Mouse (Mus musculus) brown adipose tissue, adult 24 weeks (tissue): ENCODE measurements around the gene Clint1. TPM values are rescaled to one million over a fixed set of nuclear protein-coding genes. Genes with fewer than 3 reads are reported as not detected.

Source experiments
- H3K27ac ChIP-seq: fragments of 200-500 bp; replicated peaks from 2 replicates; pipeline ENCODE4 v1.5.1; 2012; ENCODE audit warnings: low read depth, mild to moderate bottlenecking, low read length
- H3K4me1 ChIP-seq: fragments of 200-500 bp; 2 replicates; pipeline ENCODE4 v1.6.1; 2012; ENCODE audit warnings: low read length, mixed read lengths; ENCODE audit not compliant: control insufficient read depth, insufficient read depth, insufficient read length
- H3K4me3 ChIP-seq: fragments of 200-500 bp; 2 replicates; pipeline ENCODE4 v1.5.1; 2012; ENCODE audit warnings: low read depth, mild to moderate bottlenecking, low read length, moderate library complexity; ENCODE audit not compliant: insufficient read depth
- polyA plus RNA-seq: library from polyadenylated mRNA; stranded (reverse); fragments of >200 nt; gene quantifications from 2 replicates; pipeline ENCODE4 v1.2.4, GENCODE M21; 2012; ENCODE audit not compliant: missing spikeins, insufficient read depth, insufficient read length

The Clint1 gene
- polyA plus RNA-seq, 1 experiment: 24.7 TPM

DNA sequence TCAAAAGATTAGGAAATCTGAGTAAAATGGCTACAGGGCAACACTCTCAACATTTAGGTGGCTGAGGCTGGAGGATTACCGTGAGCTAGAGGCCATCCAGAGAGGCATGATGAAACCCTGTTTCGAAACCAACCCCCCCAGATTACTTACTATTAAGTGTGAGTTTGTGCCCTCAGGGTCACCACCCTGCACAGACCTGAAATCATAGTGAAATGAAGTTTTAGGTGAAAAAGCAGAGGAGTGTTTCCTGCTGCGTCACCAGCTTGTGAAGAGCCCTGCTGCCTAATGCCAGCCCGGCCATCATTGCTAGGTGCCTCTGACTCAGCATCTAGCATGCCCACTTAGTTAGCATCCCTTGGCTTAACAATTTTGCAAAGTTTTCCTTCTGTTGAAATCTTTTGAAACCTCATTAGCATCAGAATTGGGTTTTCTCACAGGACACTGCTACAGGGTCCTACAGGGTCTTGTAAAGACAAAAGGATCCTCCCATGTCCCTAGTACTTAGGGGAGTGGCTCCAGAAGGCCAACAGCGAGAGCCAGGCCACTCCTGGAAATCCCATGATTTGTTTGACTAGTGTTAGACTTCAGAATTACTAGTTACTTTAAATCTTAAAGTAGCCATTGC, 33.9 kb downstream of the Clint1 start:
- H3K4me1 ChIP-seq: peaks cover 7% of the 10 kb centered on the region; the same call in 1 of the 2 replicates
- H3K27ac ChIP-seq: no peak overlapping the region
- no peak overlapping the region for H3K4me3 ChIP-seq

GRCm38 (mm10) chr11:45886596-45886995, 34.7 kb downstream of the Clint1 start:
- H3K27ac ChIP-seq: no peak overlapping the region
- H3K4me1 ChIP-seq: peaks cover 7% of the 10 kb centered on the region; the same call in 1 of the 2 replicates

DNA sequence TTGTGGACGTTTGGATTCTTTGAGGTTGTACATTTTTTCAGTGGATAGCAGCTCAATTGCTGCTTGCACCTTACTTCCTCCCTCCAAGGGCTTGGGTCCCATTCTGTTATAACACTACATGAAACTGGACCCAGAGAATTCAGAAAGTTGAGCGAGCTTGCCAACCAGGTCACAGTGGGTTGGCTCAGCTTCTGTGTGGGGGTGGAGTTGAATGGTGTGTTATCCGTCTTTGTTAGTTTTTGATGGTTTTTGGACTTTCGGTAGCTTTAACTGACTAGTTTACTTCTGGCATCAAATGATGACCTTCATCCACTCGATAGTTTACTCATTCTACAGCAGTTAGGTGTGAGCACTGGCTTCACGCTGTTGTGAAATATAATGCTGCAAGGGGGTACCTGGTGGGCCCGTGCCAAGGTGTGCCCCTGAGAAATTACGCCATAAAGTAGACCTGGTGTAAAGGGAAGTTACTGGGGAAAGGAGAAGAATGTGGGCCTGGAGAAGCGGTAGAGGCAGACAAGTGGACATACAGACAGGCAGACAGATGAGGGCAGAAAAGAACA, 36.7 kb downstream of the Clint1 start:
- Histone ChIP-seq H3K27ac (no peak overlapping the region), H3K4me3 (no peak overlapping the region), H3K4me1 (0 out of 2 replicates have a peak, but pooled peaks cover 2% of the 10 kb centered on the region)

More at GRCm38 (mm10) chr11:45886596-45886995, 34.7 kb downstream of the Clint1 start:
- H3K4me3 ChIP-seq: no peak overlapping the region

DNA sequence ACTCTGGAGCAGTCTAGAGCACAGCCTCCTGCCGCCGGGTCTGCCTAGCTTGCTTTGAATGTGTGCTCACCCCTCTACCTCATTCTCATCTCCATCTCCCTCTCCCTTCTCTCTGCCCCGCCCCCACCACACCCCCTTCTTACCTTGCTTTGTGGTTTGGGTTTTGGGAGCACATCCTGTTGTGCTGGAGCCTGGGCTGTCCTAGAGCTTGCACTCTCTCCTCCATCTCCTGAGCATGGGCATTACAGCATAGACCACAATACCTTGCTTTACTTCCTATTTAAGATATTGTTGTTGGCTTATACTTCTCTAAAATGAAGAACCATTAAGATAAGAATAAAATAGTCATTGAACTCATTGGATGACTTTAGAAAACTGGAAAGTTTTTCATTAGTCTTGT, 38.1 kb downstream of the Clint1 start:
- Histone ChIP-seq H3K4me3 (no peak overlapping the region), H3K4me1 (0 out of 2 replicates have a peak, but pooled peaks cover 2% of the 10 kb centered on the region), H3K27ac (no peak overlapping the region)

DNA sequence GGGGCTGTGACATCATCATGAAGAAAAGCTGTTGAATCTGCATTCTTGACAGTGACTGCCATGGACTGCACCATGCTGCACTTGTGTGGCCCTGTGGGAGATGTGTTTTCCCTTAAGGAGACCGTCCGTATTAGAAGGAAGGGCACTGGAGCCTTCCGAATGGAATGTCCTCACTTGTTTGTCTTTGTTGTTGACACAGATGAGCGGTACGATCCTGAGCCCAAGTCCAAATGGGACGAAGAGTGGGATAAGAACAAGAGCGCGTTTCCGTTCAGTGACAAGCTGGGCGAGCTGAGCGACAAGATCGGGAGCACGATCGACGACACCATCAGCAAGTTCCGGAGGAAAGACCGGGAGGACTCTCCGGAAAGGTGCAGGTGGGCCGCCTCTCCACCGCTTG, 38.6 kb downstream of the Clint1 start:
- Histone ChIP-seq H3K4me1 (0 out of 2 replicates have a peak, but pooled peaks cover 2% of the 10 kb centered on the region), H3K27ac (no peak overlapping the region), H3K4me3 (no peak overlapping the region)

GRCm38 (mm10) chr11:45892861-45893360, 41.1 kb downstream of the Clint1 start:
- H3K27ac ChIP-seq: no peak overlapping the region
- 0 out of 2 replicates have a peak, but pooled peaks cover 2% of the 10 kb centered on the region for H3K4me1 ChIP-seq
- no peak overlapping the region for H3K4me3 ChIP-seq

DNA sequence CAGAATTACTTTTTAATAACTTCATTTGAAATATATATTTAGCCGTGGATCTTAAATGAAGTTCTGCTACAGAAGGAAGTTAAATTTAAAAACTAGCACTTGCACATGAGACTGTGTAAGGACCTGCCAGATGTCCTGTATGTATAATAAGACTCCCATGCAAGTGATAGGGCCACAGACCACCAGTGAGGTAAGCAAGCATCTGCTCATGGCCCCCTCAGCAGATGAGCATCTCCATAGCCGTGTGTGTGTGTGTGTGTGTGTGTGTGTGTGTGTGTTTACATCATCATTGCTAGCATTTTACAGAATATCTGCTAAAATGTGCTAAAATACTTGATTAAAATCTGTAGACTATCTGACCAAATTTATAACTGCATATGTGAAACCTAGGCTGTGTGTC, 45.5 kb downstream of the Clint1 start:
- no peak overlapping the region for H3K27ac ChIP-seq
- no peak overlapping the region for H3K4me3 ChIP-seq
- H3K4me1 ChIP-seq: no peaks in the 10 kb centered on the region

DNA sequence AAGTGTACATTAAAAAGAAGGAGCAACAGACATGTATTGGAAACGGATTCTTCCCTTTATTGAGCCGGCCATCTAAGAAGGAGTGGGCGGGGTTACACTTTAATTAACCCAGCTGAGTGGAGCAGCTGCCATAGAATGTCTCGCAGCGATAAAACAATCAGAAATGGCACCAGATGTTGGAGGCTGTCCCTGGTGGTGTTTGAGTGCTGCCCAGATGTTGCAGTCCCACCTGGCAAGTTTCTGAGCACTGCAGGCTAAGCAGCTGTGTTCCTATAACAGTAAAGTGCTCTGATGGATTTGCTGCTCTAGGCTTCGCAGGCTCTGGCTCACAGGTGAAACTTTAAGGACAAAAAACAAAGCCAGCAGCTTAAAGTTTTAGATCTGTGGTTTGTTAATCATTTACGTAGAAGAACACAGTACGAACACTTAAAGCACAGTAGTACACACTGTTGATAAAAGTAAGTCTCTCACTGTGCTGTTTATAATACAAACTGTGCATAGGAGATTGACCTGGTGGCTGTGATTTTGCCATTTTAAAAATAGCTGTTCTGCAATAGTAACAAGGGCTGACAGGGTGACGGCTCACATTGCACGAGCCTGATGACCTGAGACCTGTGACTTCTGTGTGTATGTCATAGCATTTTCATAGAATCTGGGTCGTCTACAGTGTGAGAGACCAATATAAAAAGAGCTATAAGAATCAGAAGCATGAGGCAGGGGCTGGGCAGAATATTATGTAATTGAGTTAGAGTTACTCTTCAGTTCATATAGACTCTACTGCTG, 48.6 kb downstream of the Clint1 start:
- no peak overlapping the region for H3K4me3 ChIP-seq
- H3K27ac ChIP-seq: no peak overlapping the region
- H3K4me1 ChIP-seq: no peaks in the 10 kb centered on the region

DNA sequence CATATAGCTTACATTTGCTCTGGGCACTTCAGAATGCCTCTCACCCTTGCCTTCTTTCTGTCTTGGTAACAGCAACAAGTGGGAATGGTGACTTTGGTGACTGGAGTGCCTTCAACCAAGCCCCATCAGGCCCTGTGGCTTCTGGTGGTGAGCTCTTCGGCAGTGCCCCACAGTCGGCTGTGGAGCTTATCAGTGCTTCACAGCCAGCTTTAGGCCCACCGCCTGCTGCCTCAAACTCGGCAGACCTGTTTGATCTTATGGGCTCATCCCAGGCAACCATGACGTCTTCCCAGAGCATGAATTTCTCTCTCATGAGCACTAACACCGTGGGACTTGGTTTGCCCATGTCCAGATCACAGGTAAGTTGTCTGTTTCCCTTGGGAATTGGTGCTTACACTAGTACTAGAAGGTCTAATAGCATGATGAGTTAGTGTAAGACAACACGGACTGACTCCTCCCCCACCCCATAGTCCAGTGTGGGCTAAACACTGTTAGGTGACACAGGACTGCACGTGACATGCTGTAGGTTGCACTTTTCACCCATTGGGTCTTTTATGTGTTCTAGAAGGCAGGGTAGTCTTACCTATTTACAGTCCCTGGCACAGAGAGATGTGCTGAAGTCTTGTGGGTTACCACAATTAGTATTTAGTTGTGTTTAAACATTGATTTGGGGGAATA, 54.4 kb downstream of the Clint1 start:
- no peaks in the 10 kb centered on the region for H3K4me1 ChIP-seq

GRCm38 (mm10) chr11:45907301-45907700, 55.5 kb downstream of the Clint1 start:
- Histone ChIP-seq H3K4me3 (no peak overlapping the region), H3K27ac (no peak overlapping the region), H3K4me1 (no peaks in the 10 kb centered on the region)

More for the DNA sequence above, 54.4 kb downstream of the Clint1 start:
- H3K27ac ChIP-seq: no peak overlapping the region
- H3K4me3 ChIP-seq: no peak overlapping the region

DNA sequence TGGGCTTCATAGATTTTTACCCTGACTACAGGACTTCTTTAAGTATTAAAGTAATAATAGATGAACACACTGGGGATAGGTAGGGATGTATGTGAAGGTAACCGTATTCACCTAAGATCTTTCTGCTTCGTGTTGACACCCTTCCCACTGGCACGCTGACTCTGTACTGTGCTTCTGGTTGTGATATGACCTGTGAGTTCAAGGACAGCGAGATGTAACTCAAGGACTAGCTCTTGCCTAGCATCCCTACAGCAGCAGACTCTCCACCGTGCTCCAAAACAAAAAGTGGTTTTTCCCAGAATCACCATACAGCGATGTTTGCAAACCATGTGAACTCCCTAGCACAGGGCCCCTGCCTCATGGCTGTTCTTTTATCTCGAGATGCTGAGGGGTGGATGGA, 56.2 kb downstream of the Clint1 start:
- no peak overlapping the region for H3K4me3 ChIP-seq
- H3K27ac ChIP-seq: no peak overlapping the region
- H3K4me1 ChIP-seq: no peaks in the 10 kb centered on the region

DNA sequence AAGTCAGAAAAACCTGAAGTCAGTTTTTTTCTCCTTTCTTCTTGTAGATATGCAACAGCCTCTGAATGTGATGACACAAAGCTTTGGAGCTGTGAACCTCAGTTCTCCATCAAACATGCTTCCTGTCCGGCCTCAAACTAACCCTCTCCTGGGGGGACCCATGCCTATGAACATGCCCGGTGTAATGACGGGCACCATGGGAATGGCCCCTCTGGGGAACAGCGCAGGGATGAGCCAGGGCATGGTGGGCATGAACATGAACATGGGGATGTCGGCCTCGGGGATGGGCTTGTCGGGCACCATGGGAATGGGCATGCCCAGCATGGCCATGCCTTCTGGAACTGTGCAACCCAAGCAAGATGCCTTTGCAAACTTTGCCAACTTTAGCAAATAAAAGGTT, 57.0 kb downstream of the Clint1 start:
- no peak overlapping the region for H3K4me3 ChIP-seq
- H3K27ac ChIP-seq: no peak overlapping the region
- no peaks in the 10 kb centered on the region for H3K4me1 ChIP-seq

- no peaks in the 10 kb centered on the region for H3K4me1 ChIP-seq
- no peak overlapping the region for H3K27ac ChIP-seq
- no peak overlapping the region for H3K4me3 ChIP-seq
Measured at GRCm38 (mm10) chr11:45910701-45911100, 58.9 kb downstream of the Clint1 start.

DNA sequence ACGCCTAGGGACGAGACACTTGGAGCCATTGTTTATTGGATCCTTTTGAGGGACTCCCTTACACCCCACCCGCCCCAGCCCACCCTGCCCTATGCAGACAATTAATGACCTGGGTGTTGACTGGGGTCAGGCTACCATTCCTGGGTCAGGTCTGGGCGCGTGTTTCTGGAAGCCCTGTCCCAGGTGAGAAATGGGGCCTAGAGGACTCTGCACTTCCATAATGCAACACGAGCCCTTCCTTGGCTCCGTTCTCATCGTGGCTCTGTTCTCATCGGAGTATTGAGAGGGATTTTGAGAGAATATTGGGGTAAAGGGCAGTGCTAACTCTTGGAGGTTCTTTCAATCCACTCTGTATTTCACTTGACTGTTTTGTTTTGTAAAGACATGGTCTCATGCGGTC, 64.3 kb downstream of the Clint1 start:
- H3K4me1 ChIP-seq: no peaks in the 10 kb centered on the region
- H3K27ac ChIP-seq: no peak overlapping the region
- H3K4me3 ChIP-seq: no peak overlapping the region

- H3K27ac ChIP-seq: no peak overlapping the region
- H3K4me1 ChIP-seq: no peaks in the 10 kb centered on the region
- no peak overlapping the region for H3K4me3 ChIP-seq
Measured at GRCm38 (mm10) chr11:45918018-45918417, 66.2 kb downstream of the Clint1 start.
